Mouse (Mus musculus): ENCODE measurements around the gene Gchfr. TPM values are rescaled to one million over a fixed set of nuclear protein-coding genes. Genes with fewer than 3 reads are reported as not detected.

The Gchfr gene
- polyA plus RNA-seq, 1 experiment from 2014 or later: 9.3 TPM

GRCm38 (mm10) chr2:119175614-119176013, 8.0 kb downstream of the Gchfr start:
- peaks cover 39% of the 10 kb centered on the region for H3K4me1 ChIP-seq (replicated peaks)
- 77% methylated on average over 6 of the region's 6 CpGs for WGBS
- H3K9me3 ChIP-seq: no peaks in the 10 kb centered on the region
- H3K36me3 ChIP-seq: peaks cover 53% of the 10 kb centered on the region
- no peaks in the 10 kb centered on the region; the same call in 1 of the 2 replicates for H3K27me3 ChIP-seq
- no peak overlapping the region for H3K27ac ChIP-seq
- no peak overlapping the region for H3K4me3 ChIP-seq
- no peak overlapping the region for H3K4me2 ChIP-seq
- ATAC-seq (ENCODE audit: low FRiP score): no peak
- H3K9ac ChIP-seq: no peak overlapping the region

- H3K9me3 ChIP-seq: no peaks in the 10 kb centered on the region
- H3K4me3 ChIP-seq: no peak overlapping the region
- H3K27ac ChIP-seq: no peak overlapping the region
- WGBS: 56% methylated on average over 3 of the region's 3 CpGs
- no peak overlapping the region for H3K9ac ChIP-seq
- peaks cover 58% of the 10 kb centered on the region for H3K36me3 ChIP-seq
- H3K4me2 ChIP-seq: no peak overlapping the region
- no peaks in the 10 kb centered on the region; the same call in 1 of the 2 replicates for H3K27me3 ChIP-seq
- no peak for ATAC-seq (ENCODE audit: low FRiP score)
- H3K4me1 ChIP-seq (replicated peaks): peaks cover 34% of the 10 kb centered on the region
These were observed 9.2 kb downstream of the Gchfr start for GRCm38 (mm10) chr2:119176761-119177160.

GRCm38 (mm10) chr2:119177384-119177939, 9.9 kb downstream of the Gchfr start:
- Histone ChIP-seq H3K4me2 (no peak overlapping the region), H3K27me3 (no peaks in the 10 kb centered on the region; the same call in 1 of the 2 replicates), H3K4me1 (replicated peaks) (peaks cover 27% of the 10 kb centered on the region), H3K27ac (no peak overlapping the region), H3K36me3 (peaks cover 58% of the 10 kb centered on the region), H3K9ac (no peak overlapping the region), H3K9me3 (no peaks in the 10 kb centered on the region), H3K4me3 (no peak overlapping the region)
- 94% methylated on average over 5 of the region's 5 CpGs for WGBS
- ATAC-seq (ENCODE audit: low FRiP score): no peak

- ATAC-seq (ENCODE audit: low FRiP score): no peak
- 84% methylated on average over 7 of the region's 7 CpGs for WGBS
- Histone ChIP-seq H3K4me2 (no peak overlapping the region), H3K36me3 (peaks cover 64% of the 10 kb centered on the region), H3K9me3 (no peaks in the 10 kb centered on the region), H3K9ac (no peak overlapping the region), H3K27ac (no peak overlapping the region), H3K4me3 (no peak overlapping the region), H3K27me3 (no peaks in the 10 kb centered on the region), H3K4me1 (replicated peaks) (no peaks in the 10 kb centered on the region)
These were observed 15.3 kb downstream of the Gchfr start for GRCm38 (mm10) chr2:119182914-119183313.

- Histone ChIP-seq H3K4me3 (peak overlapping the region; percentile 20), H3K9me3 (no peaks in the 10 kb centered on the region), H3K27me3 (no peaks in the 10 kb centered on the region), H3K9ac (no peak overlapping the region), H3K4me1 (replicated peaks) (peaks cover 9% of the 10 kb centered on the region), H3K36me3 (peaks cover 13% of the 10 kb centered on the region), H3K27ac (no peak overlapping the region), H3K4me2 (peak overlapping the region; percentile 51)
- 6% methylated on average over 15 of the region's 15 CpGs for whole genome bisulfite sequencing
- ATAC-seq (ENCODE audit: low FRiP score): peak; percentile 82
These were observed 21.6 kb downstream of the Gchfr start for GRCm38 (mm10) chr2:119189029-119189710.

- H3K27ac ChIP-seq: no peak overlapping the region
These were observed 23.4 kb downstream of the Gchfr start for GRCm38 (mm10) chr2:119190969-119191368.

GRCm38 (mm10) chr2:119194140-119194539, 26.6 kb downstream of the Gchfr start:
- 89% methylated on average over 5 of the region's 5 CpGs for WGBS
- no peak overlapping the region for H3K27ac ChIP-seq

More at GRCm38 (mm10) chr2:119190969-119191368, 23.4 kb downstream of the Gchfr start:
- ATAC-seq (ENCODE audit: low FRiP score): no peak
- H3K36me3 ChIP-seq: no peaks in the 10 kb centered on the region
- H3K9ac ChIP-seq: no peak overlapping the region
- H3K27me3 ChIP-seq: no peaks in the 10 kb centered on the region
- H3K9me3 ChIP-seq: no peaks in the 10 kb centered on the region
- peaks cover 9% of the 10 kb centered on the region for H3K4me1 ChIP-seq (replicated peaks)
- WGBS: 91% methylated on average over 5 of the region's 5 CpGs
- H3K4me3 ChIP-seq: no peak overlapping the region
- H3K4me2 ChIP-seq: no peak overlapping the region

GRCm38 (mm10) chr2:119196316-119197108, 28.9 kb downstream of the Gchfr start:
- Histone ChIP-seq H3K4me1 (replicated peaks) (peaks cover 15% of the 10 kb centered on the region), H3K4me3 (no peak overlapping the region), H3K9me3 (no peaks in the 10 kb centered on the region), H3K36me3 (no peaks in the 10 kb centered on the region), H3K27ac (no peak overlapping the region), H3K9ac (no peak overlapping the region), H3K4me2 (no peak overlapping the region), H3K27me3 (no peaks in the 10 kb centered on the region)
- ATAC-seq (ENCODE audit: low FRiP score): no peak
- 37% methylated on average over 4 of the region's 4 CpGs for WGBS

More at GRCm38 (mm10) chr2:119194140-119194539, 26.6 kb downstream of the Gchfr start:
- no peak overlapping the region for H3K4me3 ChIP-seq
- no peak for ATAC-seq (ENCODE audit: low FRiP score)
- H3K4me2 ChIP-seq: no peak overlapping the region
- H3K9ac ChIP-seq: no peak overlapping the region
- peaks cover 13% of the 10 kb centered on the region for H3K4me1 ChIP-seq (replicated peaks)
- no peaks in the 10 kb centered on the region for H3K36me3 ChIP-seq
- H3K9me3 ChIP-seq: no peaks in the 10 kb centered on the region
- no peaks in the 10 kb centered on the region for H3K27me3 ChIP-seq

- no peak for ATAC-seq (ENCODE audit: low FRiP score)
- H3K4me2 ChIP-seq: no peak overlapping the region
- no peaks in the 10 kb centered on the region for H3K36me3 ChIP-seq
- H3K4me3 ChIP-seq: no peak overlapping the region
- no peaks in the 10 kb centered on the region for H3K9me3 ChIP-seq
- H3K9ac ChIP-seq: no peak overlapping the region
- peaks cover 15% of the 10 kb centered on the region for H3K4me1 ChIP-seq (replicated peaks)
- no peak overlapping the region for H3K27ac ChIP-seq
- no peaks in the 10 kb centered on the region for H3K27me3 ChIP-seq
- 75% methylated on average over 1 of the region's 1 CpGs for WGBS
These were observed 29.9 kb downstream of the Gchfr start for GRCm38 (mm10) chr2:119197493-119197892.

- 64% methylated on average over 1 of the region's 1 CpGs for WGBS
- H3K4me2 ChIP-seq: no peak overlapping the region
- no peak for ATAC-seq (ENCODE audit: low FRiP score)
- H3K9ac ChIP-seq: no peak overlapping the region
- H3K4me3 ChIP-seq: no peak overlapping the region
- H3K9me3 ChIP-seq: no peaks in the 10 kb centered on the region
- no peak overlapping the region for H3K27ac ChIP-seq
- no peaks in the 10 kb centered on the region for H3K27me3 ChIP-seq
- peaks cover 19% of the 10 kb centered on the region for H3K4me1 ChIP-seq (replicated peaks)
- no peaks in the 10 kb centered on the region for H3K36me3 ChIP-seq
These were observed 30.5 kb downstream of the Gchfr start for GRCm38 (mm10) chr2:119198049-119198448.

GRCm38 (mm10) chr2:119198934-119199333, 31.4 kb downstream of the Gchfr start:
- no peak overlapping the region for H3K27ac ChIP-seq
- no peaks in the 10 kb centered on the region for H3K36me3 ChIP-seq
- no peaks in the 10 kb centered on the region for H3K27me3 ChIP-seq
- H3K4me2 ChIP-seq: no peak overlapping the region
- H3K4me1 ChIP-seq (replicated peaks): peaks cover 24% of the 10 kb centered on the region
- no peak overlapping the region for H3K4me3 ChIP-seq
- ATAC-seq (ENCODE audit: low FRiP score): no peak
- no peaks in the 10 kb centered on the region for H3K9me3 ChIP-seq
- 57% methylated on average over 3 of the region's 3 CpGs for WGBS
- no peak overlapping the region for H3K9ac ChIP-seq

GRCm38 (mm10) chr2:119202914-119203453, 35.4 kb downstream of the Gchfr start:
- no peaks in the 10 kb centered on the region for H3K27me3 ChIP-seq
- ATAC-seq (ENCODE audit: low FRiP score): no peak
- 64% methylated on average over 5 of the region's 5 CpGs for WGBS

More at GRCm38 (mm10) chr2:119202914-119203453, 35.4 kb downstream of the Gchfr start:
- Histone ChIP-seq H3K4me1 (replicated peaks) (peaks cover 30% of the 10 kb centered on the region), H3K9me3 (no peaks in the 10 kb centered on the region), H3K4me3 (no peak overlapping the region), H3K9ac (no peak overlapping the region), H3K27ac (no peak overlapping the region), H3K36me3 (no peaks in the 10 kb centered on the region), H3K4me2 (no peak overlapping the region)

All from hindbrain, embryonic 13.5 days (tissue).